Mouse (Mus musculus) spleen, embryonic (tissue): Measurements from ENCODE around the gene Rgs9.

ENCODE experiments used
- CTCF ChIA-PET: fragments of 350-600 bp; sonication (Branson Sonifier 250); formaldehyde crosslinking; loops from one replicate; lab custom pipeline; 2022; lab: Charles Lee

Rgs9 gene

GRCm38 (mm10) chr11:109297710-109298375 lies at the start of gene Rgs9:
TSS of gene Rgs9 (minus strand) at chr11:109298129.
- CTCF ChIA-PET, result no interaction called here

- CTCF ChIA-PET, result interaction anchor here (0.5 kb wide), 1 partner anchor 75 kb away, joined by 6 read pairs; no protein-coding TSS in a partner anchor
Measured at GRCm38 (mm10) chr11:109347242-109347959, 49.5 kb upstream of the Rgs9 start.

GRCm38 (mm10) chr11:109343991-109344599 lies 46.2 kb upstream of the Rgs9 start:
- CTCF ChIA-PET, result interaction anchor here (0.5 to 1.8 kb wide), 5 partner anchors 17 to 1164 kb away, joined by 3 to 5 read pairs (median 4); no protein-coding TSS in a partner anchor

GRCm38 (mm10) chr11:109343558-109343957 lies 45.6 kb upstream of the Rgs9 start:
- CTCF ChIA-PET, result interaction anchor here (0.7 kb wide), 1 partner anchor 42 kb away, joined by 4 read pairs; no protein-coding TSS in a partner anchor

GRCm38 (mm10) chr11:109342666-109343065 lies 44.7 kb upstream of the Rgs9 start:
- CTCF ChIA-PET, result interaction anchor here (0.7 kb wide), 2 partner anchors 29 to 102 kb away, joined by 3 to 11 read pairs; no protein-coding TSS in a partner anchor

GRCm38 (mm10) chr11:109340541-109340940 lies 42.6 kb upstream of the Rgs9 start:
- CTCF ChIA-PET, result no interaction called here

GRCm38 (mm10) chr11:109339155-109339938 lies 41.4 kb upstream of the Rgs9 start:
- CTCF ChIA-PET, result no interaction called here

- CTCF ChIA-PET, result no interaction called here
Measured at GRCm38 (mm10) chr11:109335890-109336289, 38.0 kb upstream of the Rgs9 start.

- CTCF ChIA-PET, result interaction anchor here (0.6 kb wide), 1 partner anchor 88 kb away, joined by 4 read pairs; no protein-coding TSS in a partner anchor
Measured at GRCm38 (mm10) chr11:109334773-109335172, 36.8 kb upstream of the Rgs9 start.

- CTCF ChIA-PET, result no interaction called here
Measured at GRCm38 (mm10) chr11:109332722-109333121, 34.8 kb upstream of the Rgs9 start.

- CTCF ChIA-PET, result interaction anchor here (1.0 to 1.1 kb wide), 2 partner anchors 29 to 45 kb away, joined by 4 to 5 read pairs; no protein-coding TSS in a partner anchor
Measured at GRCm38 (mm10) chr11:109331424-109331824, 33.5 kb upstream of the Rgs9 start.

GRCm38 (mm10) chr11:109330706-109331393 lies 32.9 kb upstream of the Rgs9 start:
- CTCF ChIA-PET, result interaction anchor here (1.1 kb wide), 1 partner anchor 30 kb away, joined by 4 read pairs; no protein-coding TSS in a partner anchor

- CTCF ChIA-PET, result interaction anchor here (0.5 to 1.3 kb wide), 2 partner anchors 112 to 255 kb away, joined by 3 read pairs; no protein-coding TSS in a partner anchor
Measured at GRCm38 (mm10) chr11:109329331-109329730, 31.4 kb upstream of the Rgs9 start.

GRCm38 (mm10) chr11:109327952-109328351 lies 30.0 kb upstream of the Rgs9 start:
- CTCF ChIA-PET, result interaction anchor here (0.6 kb wide), 1 partner anchor 124 kb away, joined by 3 read pairs; no protein-coding TSS in a partner anchor

GRCm38 (mm10) chr11:109327381-109327780 lies 29.5 kb upstream of the Rgs9 start:
- CTCF ChIA-PET, result interaction anchor here (0.6 kb wide), 2 partner anchors 125 to 947 kb away, joined by 3 read pairs; no protein-coding TSS in a partner anchor

- CTCF ChIA-PET, result no interaction called here
Measured at GRCm38 (mm10) chr11:109326270-109326669, 28.3 kb upstream of the Rgs9 start.

GRCm38 (mm10) chr11:109320361-109320933 lies 22.5 kb upstream of the Rgs9 start:
- CTCF ChIA-PET, result no interaction called here

GRCm38 (mm10) chr11:109319946-109320345 lies 22.0 kb upstream of the Rgs9 start:
- CTCF ChIA-PET, result no interaction called here

- CTCF ChIA-PET, result no interaction called here
Measured at GRCm38 (mm10) chr11:109319471-109319870, 21.5 kb upstream of the Rgs9 start.

GRCm38 (mm10) chr11:109316921-109317320 lies 19.0 kb upstream of the Rgs9 start:
- CTCF ChIA-PET, result no interaction called here
